Mouse (Mus musculus): ENCODE measurements at regions not wholly inside any gene's neighbourhood (a gene's known extent, or its start where the extent isn't known, plus 50 kb on each side); places are given as distances from the start of the nearest gene placed in this dataset.

DNA sequence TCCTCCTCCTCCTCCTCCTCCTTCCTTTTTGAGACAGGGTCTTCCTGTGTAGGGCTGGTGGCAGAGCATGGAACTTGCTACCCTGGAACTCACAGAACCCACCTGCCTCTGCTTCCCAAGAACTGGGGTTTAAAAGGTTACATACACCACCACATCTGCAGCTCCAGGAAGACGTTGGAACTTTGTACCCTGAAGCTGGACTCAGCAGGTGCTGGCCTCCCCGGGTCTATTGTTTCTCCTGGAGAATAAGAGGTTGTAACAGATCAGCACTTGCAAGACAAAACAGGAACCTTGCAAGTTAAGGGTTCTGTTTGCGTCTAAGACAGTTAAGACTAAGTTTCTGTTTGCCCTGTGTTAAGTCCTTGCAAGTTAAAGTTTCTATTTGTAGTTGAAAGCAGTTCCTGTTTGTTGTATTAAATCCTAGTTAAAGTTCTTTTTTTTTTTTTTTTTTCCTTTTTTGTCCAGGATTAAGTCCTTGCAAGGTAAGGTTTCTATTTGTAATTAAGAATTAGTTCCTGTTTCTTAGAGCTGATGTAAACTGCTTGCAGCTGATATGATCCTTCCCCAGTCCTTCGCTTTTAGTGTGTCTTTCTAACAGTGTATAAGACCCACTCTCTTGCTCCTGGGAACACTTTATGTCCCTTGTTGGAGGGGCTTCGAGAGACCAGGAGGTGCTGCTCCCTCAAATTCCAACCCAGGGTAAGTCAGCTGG is 55.0 kb upstream of the Sgk1 start:
- Histone ChIP-seq H3K27me3 (ENCODE audit: control insufficient read depth, insufficient read depth, low read length) (no peaks in the 10 kb centered on the region), H3K4me1 (ENCODE audit: control insufficient read depth, insufficient read depth, insufficient read length, low read length) (peaks cover 2% of the 10 kb centered on the region; the same call in 1 of the 2 replicates), H3K4me3 (ENCODE audit: low read depth, low read length) (no peak overlapping the region), H3K36me3 (ENCODE audit: control insufficient read depth, insufficient read depth, low read length) (no peaks in the 10 kb centered on the region), H3K27ac (ENCODE audit: insufficient read depth, low read depth, low read length) (0 out of 2 replicates have a peak overlapping the region, but pooled peaks have one; percentile 34)
- TF ChIP-seq CTCF (IDR thresholded peaks at IDR 0.05; ENCODE audit: extremely low read depth, insufficient read length, insufficient replicate concordance, low read depth, low read length): no peak
- no peak for TF ChIP-seq POLR2A (IDR thresholded peaks at IDR 0.05; ENCODE audit: low read depth, low read length)
- 17% methylated on average over 5 of the region's 5 CpGs for WGBS

DNA sequence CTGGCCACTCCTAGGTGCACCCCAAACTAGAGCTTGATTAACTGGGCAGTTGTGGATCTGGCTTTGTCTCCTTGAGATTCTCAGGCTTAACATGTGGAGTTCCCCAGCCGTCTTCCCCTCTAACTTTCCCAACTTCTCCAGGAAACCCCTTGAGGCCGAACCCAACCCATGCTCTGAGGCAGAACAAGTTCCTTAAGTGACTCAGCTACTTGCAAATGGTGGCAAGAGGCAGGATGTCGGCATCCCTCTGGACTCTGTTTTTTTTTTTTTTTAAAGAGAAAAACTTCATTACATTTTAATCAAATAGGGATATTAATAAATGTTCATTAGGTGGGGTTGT is 54.5 kb upstream of the Sgk1 start:
- WGBS: 38% methylated on average over 3 of the region's 3 CpGs
- Histone ChIP-seq H3K27ac (ENCODE audit: insufficient read depth, low read depth, low read length) (0 out of 2 replicates have a peak overlapping the region, but pooled peaks have one; percentile 34), H3K36me3 (ENCODE audit: control insufficient read depth, insufficient read depth, low read length) (no peaks in the 10 kb centered on the region), H3K4me3 (ENCODE audit: low read depth, low read length) (no peak overlapping the region), H3K27me3 (ENCODE audit: control insufficient read depth, insufficient read depth, low read length) (no peaks in the 10 kb centered on the region), H3K4me1 (ENCODE audit: control insufficient read depth, insufficient read depth, insufficient read length, low read length) (peaks cover 2% of the 10 kb centered on the region; the same call in 1 of the 2 replicates)
- no peak for TF ChIP-seq CTCF (IDR thresholded peaks at IDR 0.05; ENCODE audit: extremely low read depth, insufficient read length, insufficient replicate concordance, low read depth, low read length)

DNA sequence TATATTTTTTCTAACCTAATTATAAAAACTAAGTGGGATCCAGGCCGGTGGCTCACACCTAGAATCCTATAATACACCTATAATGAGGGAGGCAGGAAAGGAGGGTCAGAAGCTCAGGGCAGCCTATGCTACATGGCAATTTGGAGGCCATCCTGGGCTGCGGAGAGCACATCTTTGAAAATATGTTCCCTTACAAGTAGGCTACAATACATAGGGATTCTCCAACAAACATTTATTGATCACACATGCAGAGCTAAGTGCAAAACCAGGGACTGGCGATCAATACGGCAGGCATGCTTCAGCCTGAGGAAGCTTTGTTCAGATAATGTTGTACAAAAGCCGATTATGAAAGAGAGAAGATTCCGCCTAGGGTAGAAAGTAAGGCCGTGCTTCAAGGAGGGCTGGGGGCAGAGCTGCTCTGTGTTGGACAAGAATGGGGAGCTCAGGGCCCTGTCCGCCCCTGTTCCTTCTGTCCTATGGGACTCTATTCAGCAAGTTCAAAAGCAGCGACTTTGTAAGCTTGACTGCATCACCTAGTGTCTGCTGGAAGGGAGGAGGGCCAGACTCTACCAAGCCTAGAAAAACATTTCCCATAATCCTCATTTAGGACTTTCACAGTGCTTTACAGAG is 53.4 kb upstream of the Sgk1 start:
- Histone ChIP-seq H3K4me1 (ENCODE audit: control insufficient read depth, insufficient read depth, insufficient read length, low read length) (peaks cover 2% of the 10 kb centered on the region; the same call in 1 of the 2 replicates), H3K4me3 (ENCODE audit: low read depth, low read length) (no peak overlapping the region), H3K36me3 (ENCODE audit: control insufficient read depth, insufficient read depth, low read length) (no peaks in the 10 kb centered on the region), H3K27ac (ENCODE audit: insufficient read depth, low read depth, low read length) (no peak overlapping the region), H3K27me3 (ENCODE audit: control insufficient read depth, insufficient read depth, low read length) (no peaks in the 10 kb centered on the region)
- 91% methylated on average over 9 of the region's 9 CpGs for WGBS
- TF ChIP-seq CTCF (IDR thresholded peaks at IDR 0.05; ENCODE audit: extremely low read depth, insufficient read length, insufficient replicate concordance, low read depth, low read length): no peak

GRCm38 (mm10) chr10:21829062-21829731 is 52.8 kb upstream of the Sgk1 start:
- 88% methylated on average over 11 of the region's 11 CpGs for WGBS
- H3K4me3 ChIP-seq (ENCODE audit: low read depth, low read length): no peak overlapping the region
- H3K36me3 ChIP-seq (ENCODE audit: control insufficient read depth, insufficient read depth, low read length): no peaks in the 10 kb centered on the region
- no peaks in the 10 kb centered on the region for H3K27me3 ChIP-seq (ENCODE audit: control insufficient read depth, insufficient read depth, low read length)
- TF ChIP-seq POLR2A (IDR thresholded peaks at IDR 0.05; ENCODE audit: low read depth, low read length) (no peak), CTCF (IDR thresholded peaks at IDR 0.05; ENCODE audit: extremely low read depth, insufficient read length, insufficient replicate concordance, low read depth, low read length) (no peak)
- H3K27ac ChIP-seq (ENCODE audit: insufficient read depth, low read depth, low read length): no peak overlapping the region
- peaks cover 2% of the 10 kb centered on the region; the same call in 1 of the 2 replicates for H3K4me1 ChIP-seq (ENCODE audit: control insufficient read depth, insufficient read depth, insufficient read length, low read length)

- H3K4me3 ChIP-seq (ENCODE audit: low read depth, low read length): no peak overlapping the region
- WGBS: 80% methylated on average over 6 of the region's 6 CpGs
- no peak overlapping the region for H3K27ac ChIP-seq (ENCODE audit: insufficient read depth, low read depth, low read length)
- no peaks in the 10 kb centered on the region for H3K27me3 ChIP-seq (ENCODE audit: control insufficient read depth, insufficient read depth, low read length)
- H3K4me1 ChIP-seq (ENCODE audit: control insufficient read depth, insufficient read depth, insufficient read length, low read length): peaks cover 2% of the 10 kb centered on the region; the same call in 1 of the 2 replicates
- TF ChIP-seq POLR2A (IDR thresholded peaks at IDR 0.05; ENCODE audit: low read depth, low read length) (no peak), CTCF (IDR thresholded peaks at IDR 0.05; ENCODE audit: extremely low read depth, insufficient read length, insufficient replicate concordance, low read depth, low read length) (no peak)
- H3K36me3 ChIP-seq (ENCODE audit: control insufficient read depth, insufficient read depth, low read length): no peaks in the 10 kb centered on the region
Observed at GRCm38 (mm10) chr10:21831002-21831696, 50.8 kb upstream of the Sgk1 start.
